Mouse (Mus musculus): Measurements from ENCODE around the gene Sprr2a2. TPM values are rescaled to one million over a fixed set of nuclear protein-coding genes. Genes with fewer than 3 reads are reported as not detected.

The Sprr2a2 gene
- polyA plus RNA-seq (2012; rRNA removed): 0.50 and 2.6 TPM in 2 replicates

GRCm38 (mm10) chr3:92215569-92215968 is at the start of gene Sprr2a2, which contains the start of gene Sprr2a1:
Gene Sprr2a2 (plus strand): TSS chr3:92215920.
Gene Sprr2a1 (plus strand): TSS chr3:92215799.

DNA sequence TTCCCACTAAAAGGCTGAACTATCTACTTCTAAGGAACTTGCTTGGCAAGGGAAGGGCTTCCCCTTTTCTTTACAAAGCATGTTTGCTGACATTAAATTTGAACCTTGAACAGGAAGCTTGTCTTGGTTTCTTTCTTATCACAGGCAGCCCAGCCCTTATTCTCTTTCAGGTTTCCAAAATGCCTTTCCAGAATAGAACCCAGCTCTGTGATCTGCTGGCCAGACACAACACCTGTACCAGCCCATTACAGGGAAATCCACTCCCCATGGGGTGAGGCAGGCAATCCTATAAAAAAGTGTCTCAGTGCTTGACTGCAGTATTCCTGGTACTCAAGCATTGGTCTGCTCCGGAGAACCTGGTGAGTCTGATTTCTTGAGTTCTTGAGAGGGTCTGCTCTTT is 69.4 kb downstream of the Sprr2a2 start, which contains the start of gene Sprr2a3:
Gene Sprr2a3 (plus strand): TSS at position 317 of the 400 bp plus-strand sequence.

Other genes with a start within 250 kb of the Sprr2a2 start
- gene Pglyrp3, start 201.3 kb upstream of the Sprr2a2 start, polyA plus RNA-seq (2012; rRNA removed): not detected in 2 replicates
- 0.02 TPM in 2 replicates for gene Lor, start 132.8 kb upstream of the Sprr2a2 start, polyA plus RNA-seq (2012; rRNA removed)
- not detected in 2 replicates for gene Prr9, start 92.0 kb upstream of the Sprr2a2 start, polyA plus RNA-seq (2012; rRNA removed)
- gene Lelp1, start 73.2 kb upstream of the Sprr2a2 start, polyA plus RNA-seq (2012; rRNA removed): not detected in 2 replicates
- gene Sprr2a1, start 121 bp upstream of the Sprr2a2 start, polyA plus RNA-seq (2012; rRNA removed): 0.02 and 0.04 TPM in 2 replicates
- gene Sprr2a3, start 69.5 kb downstream of the Sprr2a2 start, polyA plus RNA-seq (2012; rRNA removed): 0.10 TPM in 1 of 2 replicates, not detected in the other
- 0.05 TPM in 1 of 2 replicates, not detected in the other for gene Sprr2b, start 100.7 kb downstream of the Sprr2a2 start, polyA plus RNA-seq (2012; rRNA removed)
- not detected in 2 replicates for gene Sprr2d, start 123.2 kb downstream of the Sprr2a2 start, polyA plus RNA-seq (2012; rRNA removed)
- not detected in 2 replicates for gene Sprr2e, start 136.2 kb downstream of the Sprr2a2 start, polyA plus RNA-seq (2012; rRNA removed)
- not detected in 2 replicates for gene Sprr2f, start 149.3 kb downstream of the Sprr2a2 start, polyA plus RNA-seq (2012; rRNA removed)
- not detected in 2 replicates for gene Sprr2h, start 169.8 kb downstream of the Sprr2a2 start, polyA plus RNA-seq (2012; rRNA removed)
- not detected in 2 replicates for gene Sprr2i, start 192.1 kb downstream of the Sprr2a2 start, polyA plus RNA-seq (2012; rRNA removed)
- not detected in 2 replicates for gene Sprr2j-ps, start 202.2 kb downstream of the Sprr2a2 start, polyA plus RNA-seq (2012; rRNA removed)
- gene Gm9774, start 213.5 kb downstream of the Sprr2a2 start, polyA plus RNA-seq (2012; rRNA removed): 1.9 and 3.1 TPM in 2 replicates
- not detected in 2 replicates for gene Sprr2k, start 216.7 kb downstream of the Sprr2a2 start, polyA plus RNA-seq (2012; rRNA removed)
- gene Sprr1b, start 222.9 kb downstream of the Sprr2a2 start, polyA plus RNA-seq (2012; rRNA removed): not detected in 2 replicates
- not detected in 2 replicates for gene Sprr3, start 242.8 kb downstream of the Sprr2a2 start, polyA plus RNA-seq (2012; rRNA removed)